Mouse (Mus musculus) lung, embryonic 16.5 days (tissue): Measurements from ENCODE around the gene Adcy9. TPM values are rescaled to one million over a fixed set of nuclear protein-coding genes. Genes with fewer than 3 reads are reported as not detected.

ENCODE experiments used
- ATAC-seq: fragments of 200-750 bp; cut with Nextera tagmentation; 2 replicates; pipeline ENCODE4 v1.8.0; 2017; ENCODE audit warnings: low read depth, mild to moderate bottlenecking, moderate library complexity
- H3K27ac ChIP-seq: fragments of 300-500 bp; sonication (generic); 2 replicates; pipeline ENCODE4 v1.5.1; 2014; ENCODE audit warnings: mild to moderate bottlenecking, control low read depth, low read length
- H3K27me3 ChIP-seq: fragments of 300-500 bp; sonication (generic); 2 replicates; pipeline ENCODE4 v1.6.1; 2014; ENCODE audit warnings: low read depth, low read length, mixed read lengths; ENCODE audit not compliant: control insufficient read depth, insufficient read depth
- H3K36me3 ChIP-seq: fragments of 300-500 bp; sonication (generic); 2 replicates; pipeline ENCODE4 v1.6.1; 2014; ENCODE audit warnings: low read length; ENCODE audit not compliant: control insufficient read depth, insufficient read depth
- H3K4me1 ChIP-seq: fragments of 300-500 bp; sonication (generic); replicated peaks from 2 replicates; pipeline ENCODE4 v1.6.1; 2014; ENCODE audit warnings: low read length, mixed read lengths; ENCODE audit not compliant: control insufficient read depth, insufficient read depth
- H3K4me2 ChIP-seq: fragments of 300-500 bp; sonication (generic); 2 replicates; pipeline ENCODE4 v1.6.1; 2014; ENCODE audit warnings: low read depth, low read length, control low read depth
- H3K4me3 ChIP-seq: fragments of 300-500 bp; sonication (generic); 2 replicates; pipeline ENCODE4 v1.5.1; 2014; ENCODE audit warnings: mild to moderate bottlenecking, low read length, control low read depth
- H3K9ac ChIP-seq: fragments of 300-500 bp; sonication (generic); 2 replicates; pipeline ENCODE4 v1.6.1; 2014; ENCODE audit warnings: low read length, control low read depth
- H3K9me3 ChIP-seq: fragments of 300-500 bp; sonication (generic); 2 replicates; pipeline ENCODE4 v1.6.1; 2016; ENCODE audit warnings: low read length; ENCODE audit not compliant: control insufficient read depth
- WGBS: fragments of 180-500 bp; shearing (Covaris S2); extraction: QIAGEN DNeasy Blood & Tissue Kit; methylation state at CpG from one replicate; pipeline ENCODE4 v1.1.7; 2014; 5-methylcytosine and 5-hydroxymethylcytosine counted together
- polyA plus RNA-seq: library from polyadenylated mRNA; unstranded; fragments of >200 nt; fragmentation: Nextera tagmentation; extraction: Ambion mirVana; gene quantifications from 2 replicates; pipeline ENCODE4 v1.2.1, GENCODE M21; 2015

The Adcy9 gene
- 1.4 and 1.5 TPM in 2 replicates for polyA plus RNA-seq

DNA sequence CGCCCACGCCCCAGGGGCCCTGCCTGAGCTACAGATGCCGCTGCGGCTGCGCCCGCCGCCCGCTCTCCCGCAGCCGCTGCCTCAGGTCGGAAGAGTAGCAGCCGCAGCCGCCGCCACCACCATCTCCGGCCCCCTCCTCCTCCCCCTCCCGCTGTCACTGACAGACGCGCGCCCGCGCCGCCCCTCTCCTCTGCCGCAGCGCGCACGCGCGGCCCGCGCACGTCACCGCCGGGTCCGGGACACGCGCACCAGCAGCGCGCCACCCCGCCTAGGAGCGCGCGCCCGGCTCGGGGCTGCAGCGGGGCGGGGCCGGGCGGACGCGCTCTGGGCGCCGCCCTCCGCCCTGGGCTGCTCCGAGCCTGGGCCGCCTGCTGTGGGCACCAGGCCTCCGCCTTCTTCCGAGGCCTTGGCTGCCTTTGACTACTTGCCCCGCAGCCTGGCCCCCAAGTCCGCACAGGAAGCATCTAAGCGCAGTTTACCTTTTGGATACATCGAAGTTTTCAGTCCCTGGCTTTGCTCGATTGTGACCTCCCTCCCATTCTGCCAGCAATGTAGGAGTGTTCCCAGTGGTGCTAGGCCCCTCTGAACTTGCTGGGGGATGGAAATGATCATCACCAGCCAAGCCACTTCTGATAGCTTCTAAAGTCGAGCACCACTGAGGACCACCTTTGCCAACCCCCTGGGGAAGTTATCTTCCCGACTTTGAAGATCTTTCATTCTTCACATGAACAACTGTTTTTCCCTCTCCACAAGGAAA lies at the start of gene Adcy9:
Adcy9 (minus strand) TSS at position 201 of the 757 bp plus-strand sequence.
- no peaks in the 10 kb centered on the region for H3K9me3 ChIP-seq
- H3K27ac ChIP-seq, result peak within 1 kb of the TSS; percentile 50
- peak within 1 kb of the TSS; percentile 82 for H3K4me3 ChIP-seq
- H3K4me1 ChIP-seq, result peaks cover 21% of the 10 kb centered on the region
- H3K4me2 ChIP-seq, result peak within 1 kb of the TSS; percentile 97
- H3K27me3 ChIP-seq, result peaks cover 3% of the 10 kb centered on the region
- no peaks in the 10 kb centered on the region for H3K36me3 ChIP-seq
- under 1% methylated on average over 41 of the region's 64 CpGs for WGBS
- peak within 1 kb of the TSS; percentile 80 for H3K9ac ChIP-seq
- ATAC-seq, result peak; percentile 97

DNA sequence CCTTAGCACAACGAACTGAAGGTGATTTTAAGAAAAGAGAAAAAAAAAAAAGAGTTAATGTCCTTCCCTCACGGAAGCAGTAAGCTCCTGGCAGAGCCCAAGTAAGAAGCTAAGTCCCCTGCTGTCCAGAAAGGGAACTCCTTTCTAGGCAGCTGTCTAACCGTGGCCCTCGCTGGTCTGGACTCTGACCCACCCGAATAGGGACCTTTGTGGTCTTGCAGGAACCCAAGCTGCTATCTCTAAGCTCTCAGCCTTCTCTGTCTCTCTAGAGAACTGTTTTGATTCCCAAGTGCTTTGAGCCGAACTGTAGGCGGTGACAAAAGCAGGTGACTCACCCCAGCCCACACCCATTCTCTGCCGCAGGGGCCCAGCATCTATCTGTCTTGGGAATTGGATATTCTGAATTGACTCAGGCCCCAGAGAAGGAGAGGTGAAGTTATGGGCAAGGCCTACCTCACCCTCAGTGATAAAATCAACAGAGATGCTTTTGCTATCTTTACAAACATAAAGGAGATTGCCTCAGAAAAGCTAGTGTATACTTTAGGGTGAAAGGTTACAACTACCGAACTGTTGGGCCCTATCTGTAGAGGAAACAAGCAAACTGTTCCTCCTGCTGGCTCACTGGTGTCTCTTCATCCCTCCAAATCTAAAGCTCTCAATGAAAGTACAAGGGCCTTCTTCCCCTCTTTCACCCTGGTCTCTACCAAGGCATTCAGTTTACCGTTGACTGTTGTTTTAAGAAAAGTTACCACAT lies 49.5 kb upstream of the Adcy9 start:
- Histone ChIP-seq H3K4me1 (peaks cover 7% of the 10 kb centered on the region), H3K9me3 (no peaks in the 10 kb centered on the region), H3K9ac (no peak overlapping the region), H3K27ac (no peak overlapping the region), H3K4me2 (no peak overlapping the region), H3K4me3 (no peak overlapping the region), H3K36me3 (no peaks in the 10 kb centered on the region), H3K27me3 (no peaks in the 10 kb centered on the region)
- WGBS, result 61% methylated on average over 10 of the region's 10 CpGs
- no peak for ATAC-seq

DNA sequence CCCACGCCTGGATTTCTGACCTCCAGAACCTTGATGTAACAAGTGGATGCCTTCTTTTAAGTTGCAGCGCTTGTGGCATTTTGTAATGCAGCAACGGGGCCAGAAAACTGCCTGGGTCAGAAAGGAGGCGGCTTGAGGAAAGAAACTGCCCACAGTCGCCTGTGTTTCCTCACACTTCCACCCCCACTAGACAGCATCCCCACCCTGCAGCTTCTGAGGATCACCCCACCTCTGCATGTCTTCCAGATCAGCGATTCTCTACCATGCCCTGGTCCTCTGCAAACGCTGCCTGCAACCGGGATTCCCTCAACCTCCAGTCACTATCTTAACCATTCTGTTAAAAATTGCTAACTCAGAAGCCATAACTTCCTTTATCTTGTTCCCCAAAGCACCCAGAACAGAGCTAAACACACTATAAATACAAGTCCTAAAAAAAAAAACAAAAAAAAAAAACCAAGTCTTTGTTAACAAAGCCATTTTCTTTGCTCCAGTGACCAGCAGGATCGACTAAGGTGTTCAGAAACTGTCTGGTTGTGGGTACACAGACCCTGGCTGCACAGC lies 44.3 kb upstream of the Adcy9 start:
- no peaks in the 10 kb centered on the region for H3K27me3 ChIP-seq
- H3K4me1 ChIP-seq, result no peaks in the 10 kb centered on the region
- H3K4me3 ChIP-seq, result no peak overlapping the region
- no peak overlapping the region for H3K4me2 ChIP-seq
- H3K9me3 ChIP-seq, result no peaks in the 10 kb centered on the region
- ATAC-seq, result no peak
- no peak overlapping the region for H3K27ac ChIP-seq
- no peaks in the 10 kb centered on the region for H3K36me3 ChIP-seq
- whole genome bisulfite sequencing, result 64% methylated on average over 9 of the region's 9 CpGs
- H3K9ac ChIP-seq, result no peak overlapping the region

DNA sequence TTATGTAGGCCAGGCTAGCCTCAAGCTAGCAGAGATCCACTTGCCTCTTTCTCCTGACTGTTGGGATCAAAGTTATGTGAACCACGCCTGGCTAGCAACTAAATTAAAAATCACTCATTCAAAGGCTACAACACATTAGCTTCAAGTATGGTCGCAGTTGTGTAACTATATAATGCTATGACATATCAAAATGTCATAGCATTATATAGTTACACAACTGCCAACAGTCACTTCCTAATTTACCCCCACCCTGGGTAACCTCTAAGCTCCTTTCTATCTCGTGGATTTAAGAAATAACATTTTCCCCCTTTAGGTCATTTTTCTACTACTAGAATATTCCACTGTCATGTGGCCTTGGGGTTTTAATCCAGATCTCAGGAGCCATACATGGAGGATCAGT lies 37.6 kb upstream of the Adcy9 start:
- Histone ChIP-seq H3K36me3 (no peaks in the 10 kb centered on the region), H3K4me3 (no peak overlapping the region), H3K27ac (no peak overlapping the region), H3K9me3 (no peaks in the 10 kb centered on the region), H3K4me1 (no peaks in the 10 kb centered on the region), H3K9ac (no peak overlapping the region), H3K27me3 (no peaks in the 10 kb centered on the region), H3K4me2 (no peak overlapping the region)
- WGBS, result 76% methylated on average over 3 of the region's 3 CpGs
- no peak for ATAC-seq

DNA sequence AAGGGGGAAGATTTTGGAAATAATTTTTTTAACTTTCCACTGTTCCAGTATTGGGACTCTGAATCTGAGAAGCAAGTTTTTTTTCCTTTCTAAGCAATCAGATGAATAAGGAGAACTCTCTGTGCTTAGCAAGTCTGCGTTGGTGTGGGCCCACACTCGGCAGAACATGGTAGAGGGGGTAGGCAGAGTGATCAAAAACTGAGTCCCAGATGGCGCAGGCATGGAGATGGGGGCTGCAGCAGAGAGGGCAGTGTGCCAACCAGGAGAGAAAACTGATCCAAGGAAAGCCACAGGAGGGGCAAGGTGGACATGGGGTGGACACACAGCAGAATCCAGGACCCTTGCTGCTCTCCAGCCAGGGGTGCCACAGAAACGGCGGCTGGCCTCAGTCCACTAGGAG lies 36.1 kb upstream of the Adcy9 start:
- no peak overlapping the region for H3K4me3 ChIP-seq
- no peak overlapping the region for H3K27ac ChIP-seq
- H3K27me3 ChIP-seq, result no peaks in the 10 kb centered on the region
- H3K4me1 ChIP-seq, result no peaks in the 10 kb centered on the region
- ATAC-seq, result no peak
- WGBS, result 80% methylated on average over 5 of the region's 5 CpGs
- H3K9me3 ChIP-seq, result no peaks in the 10 kb centered on the region
- no peaks in the 10 kb centered on the region for H3K36me3 ChIP-seq
- no peak overlapping the region for H3K4me2 ChIP-seq
- no peak overlapping the region for H3K9ac ChIP-seq

DNA sequence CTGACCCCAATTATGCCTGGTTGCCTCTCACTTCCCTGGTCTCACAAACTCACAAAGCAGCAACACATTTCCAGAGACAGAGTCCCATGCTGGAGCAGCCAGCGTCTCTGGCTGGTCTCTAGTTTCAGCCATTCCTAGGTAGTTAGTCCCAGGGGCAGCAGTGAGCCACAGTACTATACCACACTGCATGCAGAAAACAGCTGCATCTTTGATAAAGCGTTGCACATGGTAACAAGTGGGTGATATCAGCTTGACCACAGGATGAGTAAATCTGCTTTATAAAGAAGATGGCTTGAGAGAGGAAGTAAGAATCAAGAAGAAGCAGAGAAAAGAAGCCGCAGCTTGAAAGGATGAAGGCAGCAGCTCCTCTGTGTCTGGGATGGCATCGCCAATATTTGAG lies 35.4 kb upstream of the Adcy9 start:
- 80% methylated on average over 4 of the region's 4 CpGs for WGBS
- no peak overlapping the region for H3K4me3 ChIP-seq
- no peaks in the 10 kb centered on the region for H3K27me3 ChIP-seq
- H3K9ac ChIP-seq, result no peak overlapping the region
- no peak for ATAC-seq
- no peak overlapping the region for H3K4me2 ChIP-seq
- no peaks in the 10 kb centered on the region for H3K4me1 ChIP-seq
- no peak overlapping the region for H3K27ac ChIP-seq
- no peaks in the 10 kb centered on the region for H3K36me3 ChIP-seq
- H3K9me3 ChIP-seq, result no peaks in the 10 kb centered on the region

DNA sequence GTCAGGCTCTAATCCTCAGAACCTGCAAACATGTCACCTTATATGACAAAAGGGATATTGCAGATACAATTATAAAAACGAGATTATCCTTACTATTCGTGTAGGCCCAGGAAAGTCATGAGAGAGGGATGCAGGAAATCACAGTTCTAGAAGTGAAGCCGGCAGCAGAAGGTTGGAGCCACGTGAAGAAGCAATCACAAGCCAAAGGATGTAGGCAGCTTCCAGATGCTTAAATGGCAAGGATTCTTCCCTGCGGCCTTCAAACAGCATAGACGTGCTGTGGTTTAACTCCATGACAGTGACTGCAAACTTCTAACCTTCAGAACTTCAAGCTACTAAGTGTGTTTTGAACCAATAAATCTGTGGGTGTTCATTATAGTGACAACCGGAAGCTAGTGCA lies 34.3 kb upstream of the Adcy9 start:
- ATAC-seq, result no peak
- H3K27me3 ChIP-seq, result no peaks in the 10 kb centered on the region
- no peak overlapping the region for H3K9ac ChIP-seq
- H3K36me3 ChIP-seq, result no peaks in the 10 kb centered on the region
- no peak overlapping the region for H3K27ac ChIP-seq
- H3K9me3 ChIP-seq, result no peaks in the 10 kb centered on the region
- no peak overlapping the region for H3K4me3 ChIP-seq
- WGBS, result 83% methylated on average over 7 of the region's 7 CpGs
- H3K4me1 ChIP-seq, result no peaks in the 10 kb centered on the region
- H3K4me2 ChIP-seq, result no peak overlapping the region

DNA sequence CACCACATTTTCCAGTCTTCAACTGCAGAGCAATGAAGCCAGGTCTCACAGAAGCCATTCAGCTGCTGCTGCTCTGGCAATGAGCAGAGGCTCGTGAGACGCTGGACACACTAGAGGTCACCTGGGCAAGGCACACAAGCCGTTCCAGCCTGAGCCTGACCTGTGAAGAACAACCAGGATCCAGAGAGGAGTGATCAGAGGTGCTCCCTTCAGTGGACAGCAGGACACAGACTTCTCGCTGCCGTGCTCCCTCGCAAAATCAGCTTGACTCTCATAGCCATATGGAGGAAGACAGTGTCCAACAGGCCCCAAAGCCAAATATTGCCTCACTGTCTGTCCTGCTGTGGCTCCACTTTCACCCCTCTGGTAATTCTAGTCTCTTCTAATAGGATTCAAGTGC lies 29.1 kb upstream of the Adcy9 start:
- H3K36me3 ChIP-seq, result no peaks in the 10 kb centered on the region
- H3K9ac ChIP-seq, result no peak overlapping the region
- no peaks in the 10 kb centered on the region for H3K27me3 ChIP-seq
- WGBS, result 84% methylated on average over 6 of the region's 6 CpGs
- no peaks in the 10 kb centered on the region for H3K9me3 ChIP-seq
- no peak overlapping the region for H3K4me3 ChIP-seq
- no peak for ATAC-seq
- no peak overlapping the region for H3K27ac ChIP-seq
- no peak overlapping the region for H3K4me2 ChIP-seq
- H3K4me1 ChIP-seq, result no peaks in the 10 kb centered on the region

DNA sequence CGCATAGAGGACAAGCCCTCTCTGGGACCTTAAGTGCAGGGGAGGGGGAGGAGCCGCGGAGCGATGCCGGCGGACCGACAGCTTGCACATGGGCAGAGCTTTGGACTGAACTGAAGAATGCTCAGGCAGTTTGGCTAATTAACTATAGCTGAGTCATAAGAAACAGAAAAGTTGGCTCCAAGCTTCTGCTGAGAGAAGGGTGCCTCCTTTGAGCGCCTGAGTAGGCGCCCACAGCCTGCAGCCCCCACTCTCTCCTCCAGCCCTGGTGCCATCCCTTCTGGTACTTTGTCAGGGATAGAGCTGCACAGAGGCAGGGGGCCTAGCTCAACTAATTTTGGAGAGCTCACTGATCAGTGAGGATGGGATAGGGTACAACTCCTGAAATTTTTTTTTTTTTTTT lies 27.9 kb upstream of the Adcy9 start:
- no peaks in the 10 kb centered on the region for H3K4me1 ChIP-seq
- no peak overlapping the region for H3K4me3 ChIP-seq
- no peaks in the 10 kb centered on the region for H3K36me3 ChIP-seq
- 30% methylated on average over 9 of the region's 9 CpGs for WGBS
- 0 out of 2 replicates have a peak, but pooled peaks have one; percentile 23 for ATAC-seq
- no peaks in the 10 kb centered on the region for H3K27me3 ChIP-seq
- H3K9me3 ChIP-seq, result no peaks in the 10 kb centered on the region
- no peak overlapping the region for H3K9ac ChIP-seq
- no peak overlapping the region for H3K4me2 ChIP-seq
- H3K27ac ChIP-seq, result no peak overlapping the region
